Mouse (Mus musculus) right cerebral cortex, postnatal 14 days (tissue): Measurements from ENCODE around the gene Hist2h2ac.
"Not testable (repeated sequence)": the region's sequence is repeated elsewhere in the genome, so short reads cannot be mapped to it uniquely, and the experiment has no call there.

Source experiments
- DNase-seq: peaks from one replicate; pipeline ENCODE4 v3.0.0; 2022

Gene Hist2h2ac

DNA sequence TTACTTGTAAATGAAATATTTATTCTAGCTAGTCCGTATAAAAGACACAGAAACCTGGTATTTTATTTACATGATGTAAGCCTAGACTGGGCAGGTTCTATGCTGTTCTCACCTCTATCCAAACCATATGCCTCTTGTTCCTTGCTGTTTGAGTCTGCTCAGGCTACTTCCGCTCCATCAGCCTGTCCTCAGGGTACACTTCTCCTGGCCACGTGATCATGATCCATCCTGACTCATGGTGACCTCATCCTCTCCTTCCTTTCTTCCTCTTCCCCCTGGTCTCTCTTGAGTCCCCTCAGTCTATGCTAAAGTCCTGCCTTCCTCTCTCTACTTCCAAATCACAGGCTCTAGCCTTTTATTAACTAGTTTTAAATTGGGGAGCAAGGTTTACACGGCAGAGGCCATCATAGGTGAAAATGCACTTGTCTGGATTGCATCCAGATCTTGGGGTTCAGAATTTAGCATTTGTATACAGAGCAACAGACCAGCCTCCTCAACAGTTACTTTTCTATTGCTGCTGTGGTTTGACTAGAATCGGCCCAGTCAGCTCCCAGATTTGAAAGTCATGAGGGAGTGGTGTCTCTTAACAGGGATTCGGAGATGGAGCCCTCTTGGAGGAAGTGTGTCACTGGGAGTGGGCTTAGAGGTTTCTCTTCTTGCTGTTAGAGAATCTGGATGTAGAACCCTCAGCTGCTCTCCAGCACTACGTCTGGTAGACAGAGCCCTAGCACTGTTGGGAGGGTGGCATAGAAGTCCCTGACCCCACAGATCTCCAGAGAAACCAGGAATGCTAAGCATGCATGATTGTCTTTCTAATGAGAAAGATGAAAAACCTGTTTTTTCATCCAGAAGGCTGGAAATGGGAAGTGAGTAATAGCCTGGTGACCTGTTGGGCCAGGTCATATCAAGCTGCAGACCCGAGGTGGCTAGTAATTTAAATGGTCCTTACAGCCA is 6.3 kb upstream of the Hist2h2ac start:
- no peak for DNase-seq

DNA sequence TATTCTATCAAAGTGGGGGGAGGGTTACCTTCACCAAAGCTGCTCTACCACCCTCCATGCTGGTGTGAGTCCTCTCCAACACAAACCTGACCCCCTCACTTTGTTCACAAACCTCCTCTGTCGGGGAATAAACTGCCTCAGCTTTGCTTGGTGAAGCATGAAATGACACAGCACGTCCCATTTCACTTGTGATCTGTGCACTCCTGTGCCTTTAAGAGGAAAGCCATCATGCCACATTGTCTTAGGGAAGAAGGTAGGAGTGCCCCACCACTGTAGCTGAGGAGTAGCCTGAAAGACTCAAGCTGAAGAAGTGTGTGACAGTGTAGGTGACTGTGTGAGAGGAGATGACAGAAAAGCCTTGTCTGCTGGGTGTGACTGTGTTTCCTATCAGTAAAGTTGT is 4.7 kb upstream of the Hist2h2ac start:
- DNase-seq = no peak

GRCm38 (mm10) chr3:96222774-96223173 is 2.1 kb upstream of the Hist2h2ac start:
- no peak for DNase-seq

GRCm38 (mm10) chr3:96221640-96222038 is 959 bp upstream of the Hist2h2ac start:
- no peak for DNase-seq

- DNase-seq = peak; percentile 50
These were observed 432 bp downstream of the Hist2h2ac start for GRCm38 (mm10) chr3:96220131-96220764.

- DNase-seq = peak; percentile 66
These were observed 984 bp downstream of the Hist2h2ac start, which contains the start of the genes Bola1 and Hist2h2ab for GRCm38 (mm10) chr3:96219661-96220130. Gene Bola1, minus strand, starts transcription at chr3:96219709. Gene Hist2h2ab, plus strand, starts transcription at chr3:96219865.

DNA sequence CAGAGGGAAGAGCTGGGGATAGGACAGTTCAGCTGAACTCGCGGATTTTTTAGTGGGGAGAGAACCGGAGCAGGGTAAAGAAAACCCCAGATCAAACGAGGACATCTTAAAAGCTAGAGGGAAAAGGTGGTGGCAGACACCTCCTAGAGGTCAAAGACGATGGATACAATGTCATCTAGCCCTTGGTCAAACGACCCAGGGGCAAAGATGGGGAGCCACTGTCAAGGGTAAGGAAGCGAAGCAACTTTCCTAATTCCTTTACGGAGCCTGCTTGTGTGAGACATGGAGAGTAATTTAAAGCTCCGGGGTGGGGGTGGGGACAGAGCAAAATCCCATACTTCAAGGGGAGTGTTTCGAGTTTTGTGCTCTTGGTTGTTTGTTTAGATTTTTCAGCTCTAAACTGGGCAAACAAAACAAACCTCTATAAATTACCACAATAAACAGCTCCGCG is 1.5 kb downstream of the Hist2h2ac start:
- DNase-seq = no peak

- no peak for DNase-seq
These were observed 11.4 kb downstream of the Hist2h2ac start for GRCm38 (mm10) chr3:96209242-96209641.

GRCm38 (mm10) chr3:96207819-96208218 is 12.9 kb downstream of the Hist2h2ac start:
- DNase-seq = no peak

- no peak for DNase-seq
These were observed 20.9 kb downstream of the Hist2h2ac start for GRCm38 (mm10) chr3:96199731-96200130.

GRCm38 (mm10) chr3:96198601-96199251 is 22.0 kb downstream of the Hist2h2ac start:
- DNase-seq = not testable (repeated sequence)

- DNase-seq = no peak
These were observed 22.5 kb downstream of the Hist2h2ac start for GRCm38 (mm10) chr3:96198181-96198580.

DNA sequence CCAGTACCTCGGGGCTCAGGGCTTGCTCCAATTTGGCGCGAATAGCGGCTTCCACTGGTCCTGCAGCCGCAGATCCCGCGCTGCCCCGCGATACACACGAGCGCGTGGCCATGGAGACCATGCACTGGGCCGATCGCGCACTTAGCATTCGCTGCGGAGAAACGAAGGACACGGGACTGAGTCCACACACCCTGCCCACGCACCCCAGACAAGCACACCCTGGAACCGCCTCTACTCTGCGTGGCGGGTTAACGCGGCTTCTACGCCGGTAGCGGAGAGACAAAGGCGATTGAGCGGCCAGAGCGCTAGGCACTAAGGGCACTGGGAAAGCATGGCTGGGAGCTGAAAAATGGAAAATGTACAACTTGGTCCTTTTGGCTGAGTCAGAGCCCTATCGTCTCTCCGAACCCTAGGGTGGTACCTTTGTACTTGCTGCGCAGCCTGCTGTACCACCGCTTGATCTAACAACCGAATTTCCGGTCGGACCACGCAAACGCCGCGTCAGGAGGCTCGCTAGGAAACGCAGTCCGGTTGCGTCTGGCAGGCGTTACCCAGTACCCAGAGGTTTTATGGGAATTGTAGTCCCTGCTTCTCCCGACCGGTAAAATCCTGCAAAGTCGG is 23.4 kb downstream of the Hist2h2ac start:
- peak; percentile 91 for DNase-seq

DNA sequence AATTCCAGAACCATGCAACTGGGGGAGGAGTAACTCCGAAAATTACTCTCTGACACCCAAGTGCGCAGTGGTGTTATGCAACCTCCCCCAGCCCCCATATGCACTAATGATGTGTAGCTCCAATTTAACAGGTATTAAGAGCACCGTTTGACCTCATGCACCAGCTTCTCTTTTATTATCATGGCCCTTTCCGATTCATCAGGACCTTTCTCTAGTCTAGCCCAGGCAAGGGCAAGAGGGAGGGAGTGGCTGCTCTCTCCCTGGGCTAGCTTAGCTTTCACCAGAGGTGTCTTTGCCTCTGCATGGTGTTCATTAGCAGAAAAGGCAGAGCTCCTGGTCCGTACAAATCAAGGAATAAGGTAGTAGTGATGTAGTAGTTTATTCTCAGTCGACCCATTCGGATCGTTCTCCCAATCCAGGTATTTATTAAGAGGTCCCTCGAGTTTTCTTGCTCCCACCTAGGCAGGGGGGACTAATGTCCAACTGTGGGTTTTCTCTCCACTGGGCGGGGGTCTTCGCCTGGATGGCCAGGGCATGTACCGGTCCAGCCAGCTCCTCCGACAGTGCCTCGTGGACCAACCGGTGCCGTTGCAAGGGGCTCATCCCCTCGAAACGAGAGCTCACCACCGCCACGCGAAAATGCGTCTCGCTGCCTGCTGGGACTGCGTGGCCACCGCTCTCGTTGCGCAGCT is 24.1 kb downstream of the Hist2h2ac start:
- DNase-seq = no peak

GRCm38 (mm10) chr3:96195616-96196313 is 24.9 kb downstream of the Hist2h2ac start:
- DNase-seq = no peak

- no peak for DNase-seq
These were observed 25.7 kb downstream of the Hist2h2ac start for GRCm38 (mm10) chr3:96194966-96195365.

DNA sequence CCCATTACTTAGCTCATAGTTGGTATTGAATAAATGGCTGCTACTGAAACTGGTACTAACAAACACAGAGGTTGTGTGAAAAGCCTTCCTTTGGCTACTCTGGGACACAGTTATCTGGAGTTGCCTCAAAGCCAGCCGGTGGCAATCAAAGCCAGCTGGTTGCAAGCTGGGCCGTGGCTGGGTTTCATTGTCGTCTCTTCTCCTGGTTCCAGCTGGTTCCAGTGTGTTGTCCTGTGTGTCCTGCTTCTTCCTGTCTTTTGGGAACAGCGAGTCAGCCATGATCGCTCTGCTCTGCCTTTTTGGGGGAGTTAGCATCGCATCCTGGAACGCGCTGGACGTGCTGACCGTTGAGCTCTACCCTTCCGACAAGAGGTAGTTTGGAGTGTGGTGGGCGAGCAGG is 27.7 kb downstream of the Hist2h2ac start:
- no peak for DNase-seq

DNA sequence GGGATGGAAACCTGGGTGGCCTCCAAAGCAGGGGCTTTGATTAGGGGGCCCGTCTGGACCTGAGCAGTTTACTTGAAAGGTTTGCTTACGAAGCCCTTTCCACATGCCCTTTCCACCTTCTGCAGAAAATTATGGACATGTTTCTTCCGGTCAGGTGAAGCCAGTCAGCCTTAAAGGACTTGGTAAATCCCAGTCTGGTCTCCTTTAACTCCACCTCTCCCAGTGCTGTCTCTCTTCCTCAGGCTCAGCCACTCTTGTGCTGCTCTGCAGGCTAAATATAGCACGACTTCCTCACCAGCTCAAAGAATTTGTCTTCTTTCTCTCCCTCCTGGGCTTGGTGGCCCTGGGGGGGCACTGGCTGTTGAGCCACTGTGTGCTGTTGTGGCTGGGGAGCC is 38.3 kb downstream of the Hist2h2ac start:
- no peak for DNase-seq

DNA sequence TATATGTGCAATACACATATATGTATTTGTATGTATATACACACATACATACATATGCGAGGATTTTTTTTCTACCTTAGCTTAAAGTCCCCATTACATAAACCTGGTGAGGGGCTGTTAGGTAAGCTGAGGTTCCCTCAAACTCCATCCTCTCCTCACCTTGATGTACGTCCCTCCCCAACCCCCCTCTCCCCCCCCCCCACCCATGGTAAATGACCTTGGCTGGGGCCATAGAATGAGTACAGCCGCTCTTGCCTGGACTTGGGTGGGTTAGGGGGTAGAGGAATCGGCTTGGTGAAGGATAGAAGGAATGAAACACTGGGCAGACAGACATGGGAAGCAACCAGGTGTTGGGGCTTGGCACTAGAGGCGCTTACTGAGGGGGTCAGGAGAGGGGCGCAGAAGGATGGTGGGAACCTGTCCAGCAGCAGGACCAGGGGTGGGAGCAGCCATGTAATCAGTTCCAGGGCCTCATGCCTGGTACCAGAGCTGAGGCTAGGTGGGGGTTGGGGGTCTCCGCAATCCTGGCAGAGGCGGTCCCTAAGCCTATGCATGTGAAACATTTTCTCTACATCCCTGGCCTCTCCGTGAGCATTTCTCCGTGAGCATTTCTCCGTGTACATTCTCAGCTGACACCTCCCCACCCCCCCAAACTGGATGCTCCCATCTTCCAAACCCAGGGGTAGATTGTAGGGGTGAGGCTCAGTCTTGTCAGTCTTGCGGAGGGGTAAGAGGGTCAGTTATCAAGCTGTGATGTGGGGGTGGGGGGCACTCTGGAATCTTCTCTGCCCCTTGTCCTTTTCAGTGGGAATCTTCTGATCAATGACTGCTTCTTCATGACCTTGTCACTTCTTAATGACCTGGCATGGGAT is 38.9 kb downstream of the Hist2h2ac start:
- DNase-seq = peak; percentile 48

- DNase-seq = peak; percentile 82
These were observed 39.8 kb downstream of the Hist2h2ac start, which contains the start of gene Sv2a for GRCm38 (mm10) chr3:96180727-96181477. Gene Sv2a, plus strand, starts transcription at chr3:96181151.
